Mouse (Mus musculus): ENCODE measurements around the gene A730046J19Rik.

- TF ChIP-seq CTCF (IDR thresholded peaks at IDR 0.05; ENCODE audit: low read depth), result no peak
- no peak for TF ChIP-seq EP300 (IDR thresholded peaks at IDR 0.05; ENCODE audit: low read depth)
Measured at GRCm38 (mm10) chrX:144149987-144150386, 3.5 kb upstream of the A730046J19Rik start.
